Mouse (Mus musculus) heart, embryonic 15.5 days (tissue): ENCODE results near the gene Grm5. TPM values are rescaled to one million over a fixed set of nuclear protein-coding genes. Genes with fewer than 3 reads are reported as not detected.

Source experiments
- ATAC-seq: fragments of 200-750 bp; cut with Nextera tagmentation; replicated peaks from 2 replicates; pipeline ENCODE4 v1.8.0; 2017; ENCODE audit warnings: low read depth, moderate TSS enrichment; ENCODE audit not compliant: insufficient number of reproducible peaks, insufficient read depth, low FRiP score
- H3K27ac ChIP-seq: fragments of 300-500 bp; sonication (generic); 2 replicates; pipeline ENCODE4 v1.5.1; 2015; ENCODE audit warnings: mild to moderate bottlenecking, inconsistent platforms
- H3K27me3 ChIP-seq: fragments of 300-500 bp; sonication (generic); 2 replicates; pipeline ENCODE4 v1.6.1; 2015; ENCODE audit warnings: inconsistent platforms
- H3K36me3 ChIP-seq: fragments of 300-500 bp; sonication (generic); 2 replicates; pipeline ENCODE4 v1.6.1; 2015; ENCODE audit warnings: mild to moderate bottlenecking, inconsistent platforms
- H3K4me1 ChIP-seq: fragments of 300-500 bp; sonication (generic); replicated peaks from 2 replicates; pipeline ENCODE4 v1.6.1; 2015; ENCODE audit warnings: inconsistent platforms
- H3K4me2 ChIP-seq: fragments of 300-500 bp; sonication (generic); 2 replicates; pipeline ENCODE4 v1.6.1; 2015; ENCODE audit warnings: inconsistent platforms, mild to moderate bottlenecking, moderate library complexity
- H3K4me3 ChIP-seq: fragments of 300-500 bp; sonication (generic); 2 replicates; pipeline ENCODE4 v1.5.1; 2015; ENCODE audit warnings: mild to moderate bottlenecking, inconsistent platforms
- H3K9ac ChIP-seq: fragments of 300-500 bp; sonication (generic); 2 replicates; pipeline ENCODE4 v1.6.1; 2015; ENCODE audit warnings: mild to moderate bottlenecking, inconsistent platforms
- H3K9me3 ChIP-seq: fragments of 300-500 bp; sonication (generic); replicated peaks from 2 replicates; pipeline ENCODE4 v1.6.1; 2016; ENCODE audit warnings: inconsistent platforms
- WGBS: fragments of 180-500 bp; shearing (Covaris S2); methylation state at CpG from one replicate; pipeline ENCODE4 v1.1.7; 2015; ENCODE audit warnings: mixed read lengths; 5-methylcytosine and 5-hydroxymethylcytosine counted together
- polyA plus RNA-seq: library from polyadenylated mRNA; unstranded; fragments of >200 nt; fragmentation: Nextera tagmentation; extraction: Ambion mirVana; gene quantifications from 2 replicates; pipeline ENCODE4 v1.2.1, GENCODE M21; 2015

Gene Grm5
- polyA plus RNA-seq, 1 experiment from 2014 or later = not detected

- 56% methylated on average over 5 of the region's 5 CpGs for WGBS
- ATAC-seq = no peak
- Histone ChIP-seq H3K27ac (no peak overlapping the region), H3K9ac (no peak overlapping the region), H3K36me3 (no peaks in the 10 kb centered on the region), H3K9me3 (no peaks in the 10 kb centered on the region), H3K4me2 (no peak overlapping the region), H3K4me1 (no peaks in the 10 kb centered on the region), H3K4me3 (no peak overlapping the region), H3K27me3 (no peaks in the 10 kb centered on the region)
Measured at GRCm38 (mm10) chr7:87925956-87926355, 342.0 kb downstream of the Grm5 start.

DNA sequence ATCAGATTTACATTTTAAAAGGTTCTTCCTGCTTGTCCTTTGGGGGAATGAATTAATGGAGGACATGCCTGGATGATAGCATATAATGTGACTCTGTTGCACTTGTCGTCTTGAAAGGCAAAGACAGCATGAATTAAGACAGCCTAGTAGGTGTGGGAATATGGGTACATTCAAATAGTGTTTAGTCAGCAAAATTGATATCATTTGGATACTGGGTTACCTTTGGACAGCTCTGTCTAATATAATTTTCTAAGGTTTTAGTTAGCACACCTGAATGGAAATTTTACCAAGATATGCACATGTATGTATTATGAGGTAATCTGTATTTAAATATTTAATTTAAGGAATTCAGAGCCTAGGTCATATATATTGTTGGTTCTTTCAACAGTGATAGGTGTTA lies 353.4 kb downstream of the Grm5 start:
- WGBS = 76% methylated on average over 1 of the region's 1 CpGs
- H3K27ac ChIP-seq = no peak overlapping the region
- no peak overlapping the region for H3K9ac ChIP-seq
- H3K4me3 ChIP-seq = no peak overlapping the region
- ATAC-seq = no peak
- H3K36me3 ChIP-seq = no peaks in the 10 kb centered on the region
- no peaks in the 10 kb centered on the region for H3K4me1 ChIP-seq
- H3K9me3 ChIP-seq = no peaks in the 10 kb centered on the region
- no peak overlapping the region for H3K4me2 ChIP-seq
- H3K27me3 ChIP-seq = no peaks in the 10 kb centered on the region

DNA sequence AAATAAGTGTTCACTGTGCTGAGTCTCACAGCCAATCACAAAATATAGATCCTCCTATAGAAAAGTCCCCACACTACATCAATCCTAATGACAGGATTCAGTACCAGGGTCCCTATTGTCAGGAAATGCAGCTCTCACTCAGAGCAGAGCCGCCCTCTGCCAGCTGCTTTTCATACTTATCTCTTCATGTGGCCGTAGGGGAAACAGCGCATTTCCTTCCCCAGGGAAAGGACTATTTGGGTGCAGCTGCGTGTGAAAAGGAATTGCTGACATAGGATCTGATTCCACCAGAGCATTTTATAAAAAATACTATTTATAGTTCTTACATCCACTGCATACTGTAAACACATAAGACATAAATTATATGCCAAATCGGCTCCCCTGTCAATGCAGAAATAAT lies 354.3 kb downstream of the Grm5 start:
- ATAC-seq = no peak
- H3K9me3 ChIP-seq = no peaks in the 10 kb centered on the region
- no peaks in the 10 kb centered on the region for H3K27me3 ChIP-seq
- H3K36me3 ChIP-seq = no peaks in the 10 kb centered on the region
- H3K27ac ChIP-seq = no peak overlapping the region
- H3K4me2 ChIP-seq = no peak overlapping the region
- H3K9ac ChIP-seq = no peak overlapping the region
- no peak overlapping the region for H3K4me3 ChIP-seq
- 25% methylated on average over 5 of the region's 5 CpGs for WGBS
- H3K4me1 ChIP-seq = no peaks in the 10 kb centered on the region

DNA sequence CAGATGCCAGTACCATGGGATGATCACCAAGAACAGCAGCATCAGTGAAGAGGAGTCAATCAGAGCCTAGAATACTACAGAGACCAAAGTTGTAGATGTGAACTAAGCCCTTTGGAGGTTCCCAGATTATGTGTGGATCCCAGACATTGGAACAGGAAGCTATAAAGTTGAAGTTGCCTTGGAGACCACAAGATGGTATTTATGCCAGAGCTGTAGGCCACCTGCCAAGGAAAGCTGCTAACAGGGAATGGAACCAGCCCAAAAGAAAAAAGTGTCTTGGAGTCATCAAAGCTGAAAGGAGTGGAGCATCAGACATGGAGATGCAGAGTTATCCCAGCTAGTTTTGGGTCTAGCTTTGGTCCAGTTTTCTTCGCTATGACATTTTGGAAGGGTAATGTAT lies 366.2 kb downstream of the Grm5 start:
- no peaks in the 10 kb centered on the region for H3K36me3 ChIP-seq
- no peak overlapping the region for H3K27ac ChIP-seq
- 80% methylated on average over 1 of the region's 1 CpGs for WGBS
- H3K9ac ChIP-seq = no peak overlapping the region
- H3K4me1 ChIP-seq = no peaks in the 10 kb centered on the region
- no peak overlapping the region for H3K4me3 ChIP-seq
- ATAC-seq = no peak
- H3K9me3 ChIP-seq = no peaks in the 10 kb centered on the region
- H3K4me2 ChIP-seq = no peak overlapping the region
- no peaks in the 10 kb centered on the region for H3K27me3 ChIP-seq

GRCm38 (mm10) chr7:87973216-87973615 lies 389.2 kb downstream of the Grm5 start:
- Histone ChIP-seq H3K4me3 (no peak overlapping the region), H3K27ac (no peak overlapping the region), H3K4me2 (no peak overlapping the region), H3K27me3 (no peaks in the 10 kb centered on the region), H3K36me3 (no peaks in the 10 kb centered on the region), H3K4me1 (no peaks in the 10 kb centered on the region), H3K9ac (no peak overlapping the region), H3K9me3 (no peaks in the 10 kb centered on the region)
- no peak for ATAC-seq
- 30% methylated on average over 1 of the region's 1 CpGs for WGBS

DNA sequence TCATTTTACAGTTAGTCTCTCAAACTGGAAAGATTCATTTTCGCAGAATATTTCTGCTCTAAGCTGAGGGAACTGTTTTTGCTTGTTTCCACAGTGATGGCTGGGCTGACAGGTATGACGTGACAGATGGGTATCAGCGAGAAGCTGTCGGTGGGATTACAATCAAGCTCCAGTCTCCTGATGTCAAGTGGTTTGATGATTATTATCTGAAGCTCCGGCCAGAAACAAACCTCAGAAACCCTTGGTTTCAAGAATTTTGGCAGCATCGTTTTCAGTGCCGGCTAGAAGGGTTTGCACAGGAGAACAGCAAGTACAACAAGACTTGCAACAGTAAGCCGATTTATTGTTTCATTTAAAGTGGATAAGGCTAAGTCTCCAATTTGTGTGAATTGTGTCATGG lies 391.1 kb downstream of the Grm5 start:
- no peak overlapping the region for H3K4me2 ChIP-seq
- no peaks in the 10 kb centered on the region for H3K9me3 ChIP-seq
- 69% methylated on average over 8 of the region's 8 CpGs for WGBS
- ATAC-seq = no peak
- H3K27ac ChIP-seq = no peak overlapping the region
- no peaks in the 10 kb centered on the region for H3K36me3 ChIP-seq
- H3K9ac ChIP-seq = no peak overlapping the region
- no peaks in the 10 kb centered on the region for H3K4me1 ChIP-seq
- no peaks in the 10 kb centered on the region for H3K27me3 ChIP-seq
- no peak overlapping the region for H3K4me3 ChIP-seq

- Histone ChIP-seq H3K27me3 (no peaks in the 10 kb centered on the region), H3K9ac (no peak overlapping the region), H3K4me3 (no peak overlapping the region), H3K4me2 (no peak overlapping the region), H3K27ac (no peak overlapping the region), H3K4me1 (no peaks in the 10 kb centered on the region), H3K9me3 (no peaks in the 10 kb centered on the region), H3K36me3 (no peaks in the 10 kb centered on the region)
- no peak for ATAC-seq
- 61% methylated on average over 2 of the region's 2 CpGs for WGBS
Measured at GRCm38 (mm10) chr7:87983494-87983893, 399.5 kb downstream of the Grm5 start.

DNA sequence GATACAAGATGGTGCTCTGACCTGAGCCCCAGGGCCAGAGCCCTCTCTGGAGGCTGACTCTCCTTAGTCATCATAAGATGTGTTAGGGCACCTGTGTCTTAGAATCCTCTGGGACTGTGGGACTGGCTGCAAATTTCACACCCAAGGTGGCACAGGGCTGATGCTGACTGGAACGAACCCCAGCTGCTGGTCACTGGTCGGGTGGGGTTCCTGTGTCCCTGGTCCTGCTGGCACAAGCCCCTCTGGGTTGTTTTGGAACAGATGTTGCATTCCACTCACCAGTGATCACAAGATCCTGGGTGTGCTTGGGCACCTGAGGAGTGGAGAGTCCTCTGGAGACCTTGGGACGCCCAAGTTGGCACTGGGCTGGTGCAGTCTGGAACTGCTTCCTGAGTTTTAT lies 430.5 kb downstream of the Grm5 start:
- H3K4me2 ChIP-seq = no peak overlapping the region
- WGBS = 68% methylated on average over 3 of the region's 3 CpGs
- H3K4me3 ChIP-seq = no peak overlapping the region
- H3K27me3 ChIP-seq = no peaks in the 10 kb centered on the region
- no peaks in the 10 kb centered on the region for H3K9me3 ChIP-seq
- no peaks in the 10 kb centered on the region for H3K4me1 ChIP-seq
- no peak for ATAC-seq
- no peak overlapping the region for H3K9ac ChIP-seq
- no peak overlapping the region for H3K27ac ChIP-seq
- H3K36me3 ChIP-seq = no peaks in the 10 kb centered on the region

- Histone ChIP-seq H3K36me3 (no peaks in the 10 kb centered on the region), H3K9me3 (no peaks in the 10 kb centered on the region), H3K4me1 (no peaks in the 10 kb centered on the region), H3K4me3 (no peak overlapping the region), H3K9ac (no peak overlapping the region), H3K27me3 (no peaks in the 10 kb centered on the region), H3K27ac (no peak overlapping the region), H3K4me2 (no peak overlapping the region)
- 66% methylated on average over 3 of the region's 3 CpGs for WGBS
- no peak for ATAC-seq
Measured at GRCm38 (mm10) chr7:88027411-88028132, 443.6 kb downstream of the Grm5 start.

DNA sequence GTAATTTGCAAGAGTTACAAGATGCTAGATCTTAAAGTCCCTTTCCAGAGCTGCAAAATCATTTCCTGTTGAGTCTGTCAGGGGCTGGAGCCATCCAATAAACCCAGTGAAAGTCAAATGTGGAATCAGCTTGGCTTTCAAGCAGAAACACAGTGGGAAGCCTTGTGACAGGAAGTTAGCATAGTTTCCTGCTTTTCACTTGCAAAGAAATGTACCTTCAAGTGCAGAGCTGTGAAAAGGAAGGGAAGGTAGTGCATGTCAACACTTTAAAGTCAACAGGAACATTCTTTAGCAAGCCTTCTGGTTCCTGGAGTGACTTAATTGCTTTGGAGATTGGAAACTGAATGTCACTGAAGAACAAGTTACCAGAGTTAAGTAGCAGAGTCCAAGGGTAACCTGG lies 463.4 kb downstream of the Grm5 start:
- H3K27ac ChIP-seq = no peak overlapping the region
- H3K27me3 ChIP-seq = no peaks in the 10 kb centered on the region
- no peaks in the 10 kb centered on the region for H3K9me3 ChIP-seq
- H3K4me2 ChIP-seq = no peak overlapping the region
- no peaks in the 10 kb centered on the region for H3K4me1 ChIP-seq
- ATAC-seq = no peak
- no peaks in the 10 kb centered on the region for H3K36me3 ChIP-seq
- no peak overlapping the region for H3K4me3 ChIP-seq
- H3K9ac ChIP-seq = no peak overlapping the region

DNA sequence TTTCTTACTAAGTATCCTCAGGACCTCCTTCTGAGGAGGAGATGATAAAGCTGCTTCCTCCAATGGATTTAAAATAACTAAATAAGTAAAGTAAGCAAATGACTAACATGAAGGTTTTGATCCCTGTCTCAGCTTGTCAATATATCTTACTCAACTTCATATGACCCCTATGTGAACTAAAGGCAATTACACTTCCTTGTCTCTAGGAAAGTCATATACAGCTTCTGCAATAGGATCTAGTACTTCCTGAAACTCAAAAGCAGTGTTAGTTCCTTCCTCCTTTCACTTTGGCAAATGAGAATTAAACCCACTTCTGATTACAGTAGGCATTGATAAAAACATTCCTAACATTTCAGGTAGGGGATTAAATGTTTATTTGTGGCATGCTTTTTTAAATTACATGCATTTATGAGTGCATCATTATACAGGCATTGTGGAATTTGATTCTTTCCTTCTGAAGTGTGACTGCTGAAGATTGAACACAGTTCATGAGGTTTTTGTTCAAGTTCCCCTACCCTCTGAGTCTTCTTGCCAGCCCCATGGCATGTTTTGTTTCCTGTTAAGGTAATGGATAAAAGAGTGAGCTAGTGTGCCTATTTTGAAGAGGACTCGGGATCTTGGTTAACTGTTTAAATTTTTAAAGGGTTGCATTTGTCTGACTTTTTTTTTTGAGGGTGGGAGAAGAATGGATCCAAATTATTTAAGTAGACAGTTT lies 470.4 kb downstream of the Grm5 start:
- H3K36me3 ChIP-seq = no peaks in the 10 kb centered on the region
- WGBS = 56% methylated on average over 1 of the region's 1 CpGs
- no peak overlapping the region for H3K27ac ChIP-seq
- H3K4me1 ChIP-seq = no peaks in the 10 kb centered on the region
- no peak for ATAC-seq
- no peaks in the 10 kb centered on the region for H3K9me3 ChIP-seq
- H3K4me3 ChIP-seq = no peak overlapping the region
- no peaks in the 10 kb centered on the region for H3K27me3 ChIP-seq
- no peak overlapping the region for H3K4me2 ChIP-seq
- H3K9ac ChIP-seq = no peak overlapping the region

- ATAC-seq = no peak
- H3K36me3 ChIP-seq = no peaks in the 10 kb centered on the region
- no peak overlapping the region for H3K9ac ChIP-seq
- H3K27ac ChIP-seq = no peak overlapping the region
- H3K9me3 ChIP-seq = no peaks in the 10 kb centered on the region
- 45% methylated on average over 2 of the region's 2 CpGs for WGBS
- H3K4me2 ChIP-seq = no peak overlapping the region
- H3K4me1 ChIP-seq = no peaks in the 10 kb centered on the region
- H3K4me3 ChIP-seq = no peak overlapping the region
- no peaks in the 10 kb centered on the region for H3K27me3 ChIP-seq
Measured at GRCm38 (mm10) chr7:88056438-88056837, 472.5 kb downstream of the Grm5 start.
